Mouse (Mus musculus) embryo, embryonic 11 days (tissue): ENCODE data around the gene Olfr1396.

Experiments
- DNase-seq: peaks from one replicate; pipeline ENCODE4 v3.0.0-alpha.2; 2015

Olfr1396 gene

GRCm38 (mm10) chr11:49114774-49115173 lies at the start of gene Olfr1396:
Gene Olfr1396 (minus strand): TSS chr11:49114874.
- DNase-seq: no peak

GRCm38 (mm10) chr11:49156821-49157814 lies 42.4 kb upstream of the Olfr1396 start:
- no peak for DNase-seq

GRCm38 (mm10) chr11:49154077-49154476 lies 39.4 kb upstream of the Olfr1396 start, which contains the start of gene Olfr1394:
Gene Olfr1394 (plus strand): TSS chr11:49154377.
- DNase-seq: no peak

- DNase-seq: no peak
Measured at GRCm38 (mm10) chr11:49141974-49142373, 27.3 kb upstream of the Olfr1396 start, which contains the start of gene Olfr1395. Gene Olfr1395 (plus strand): TSS chr11:49142274.

GRCm38 (mm10) chr11:49124169-49124568 lies 9.5 kb upstream of the Olfr1396 start:
- no peak for DNase-seq

GRCm38 (mm10) chr11:49119635-49120034 lies 5.0 kb upstream of the Olfr1396 start:
- no peak for DNase-seq

GRCm38 (mm10) chr11:49114158-49114557 lies 516 bp downstream of the Olfr1396 start:
- no peak for DNase-seq

- DNase-seq: no peak
Measured at GRCm38 (mm10) chr11:49112624-49113219, 2.0 kb downstream of the Olfr1396 start.

GRCm38 (mm10) chr11:49111000-49111399 lies 3.7 kb downstream of the Olfr1396 start:
- DNase-seq: no peak

GRCm38 (mm10) chr11:49108833-49109232 lies 5.8 kb downstream of the Olfr1396 start:
- peak; percentile 50 for DNase-seq

- DNase-seq: no peak
Measured at GRCm38 (mm10) chr11:49107650-49108537, 6.8 kb downstream of the Olfr1396 start.

- no peak for DNase-seq
Measured at GRCm38 (mm10) chr11:49105752-49106151, 8.9 kb downstream of the Olfr1396 start.

GRCm38 (mm10) chr11:49103047-49103693 lies 11.5 kb downstream of the Olfr1396 start:
- peak; percentile 88 for DNase-seq

- DNase-seq: no peak
Measured at GRCm38 (mm10) chr11:49101500-49101899, 13.2 kb downstream of the Olfr1396 start.

- DNase-seq: no peak
Measured at GRCm38 (mm10) chr11:49100409-49100808, 14.3 kb downstream of the Olfr1396 start.

- DNase-seq: no peak
Measured at GRCm38 (mm10) chr11:49095367-49095766, 19.3 kb downstream of the Olfr1396 start.

GRCm38 (mm10) chr11:49093861-49094660 lies 20.6 kb downstream of the Olfr1396 start:
- no peak for DNase-seq

GRCm38 (mm10) chr11:49092786-49093185 lies 21.9 kb downstream of the Olfr1396 start:
- DNase-seq: no peak

- DNase-seq: no peak
Measured at GRCm38 (mm10) chr11:49092053-49092586, 22.6 kb downstream of the Olfr1396 start.

GRCm38 (mm10) chr11:49091171-49091570 lies 23.5 kb downstream of the Olfr1396 start:
- DNase-seq: no peak

- no peak for DNase-seq
Measured at GRCm38 (mm10) chr11:49090551-49090950, 24.1 kb downstream of the Olfr1396 start.
